Mouse (Mus musculus): ENCODE results near the gene Ifrd2.

Gene Ifrd2

DNA sequence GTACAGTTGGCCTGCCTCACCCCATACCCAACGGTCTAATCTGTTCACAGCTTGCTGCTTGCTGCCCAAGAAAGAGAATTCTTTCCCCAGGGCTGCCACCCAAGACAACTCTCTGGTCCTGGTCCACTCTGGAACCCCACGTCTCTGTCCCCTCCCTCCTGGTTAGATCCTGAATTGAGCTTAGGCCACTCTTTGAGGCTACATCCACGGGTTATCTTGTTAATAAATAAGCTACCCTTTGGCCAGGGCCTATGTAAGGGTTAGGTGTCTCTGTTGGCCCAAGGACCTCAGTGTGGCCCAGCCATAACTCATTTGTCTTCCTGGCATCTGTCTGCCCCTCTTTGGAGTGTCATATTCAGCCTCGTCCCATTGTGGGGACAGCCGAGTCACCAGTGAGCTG lies 10.9 kb downstream of the Ifrd2 start:
- DNase-seq (ENCODE audit: low read depth, low spot score), result no peak

DNA sequence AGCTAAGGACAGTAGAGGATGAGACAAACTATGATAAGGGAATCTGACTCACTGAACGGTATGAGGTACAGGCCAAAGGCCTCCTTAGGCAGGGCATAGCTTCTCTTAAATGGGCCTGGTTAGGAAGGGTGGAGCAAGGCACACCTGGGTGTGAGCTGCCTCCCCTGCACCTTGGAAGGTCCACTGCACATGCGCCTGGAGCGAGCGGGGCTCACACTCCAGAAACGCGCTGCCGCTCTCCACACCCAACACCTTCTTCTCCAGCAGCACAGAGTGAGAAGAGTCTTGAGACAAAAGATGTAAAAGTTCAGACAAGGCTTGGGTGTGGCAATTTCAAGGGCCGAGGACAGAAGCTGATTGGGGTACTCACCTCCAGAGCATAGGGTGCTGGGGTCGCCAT lies 12.0 kb downstream of the Ifrd2 start:
- DNase-seq (ENCODE audit: low read depth, low spot score), result peak; percentile 43

DNA sequence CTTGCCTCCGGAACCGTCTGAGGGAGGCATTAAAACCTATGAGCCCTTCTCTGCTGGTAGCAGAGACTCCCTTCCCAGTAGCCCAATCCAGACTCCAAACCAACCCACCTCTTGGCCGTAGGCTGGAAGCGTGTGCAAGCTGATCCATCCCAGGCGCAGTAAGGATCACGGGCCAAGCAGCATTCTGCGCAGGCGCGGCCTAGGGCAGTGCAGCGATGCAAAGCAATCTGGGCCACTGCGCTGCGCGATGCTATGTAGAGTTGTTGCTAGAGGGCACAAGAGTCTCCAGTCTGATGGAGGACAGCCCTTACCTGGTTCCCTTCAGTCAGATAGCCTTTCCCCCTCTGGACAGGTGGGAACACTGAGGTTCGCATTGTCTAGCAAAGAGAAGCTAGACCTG lies 12.4 kb downstream of the Ifrd2 start:
- peak; percentile 90 for DNase-seq (ENCODE audit: low read depth, low spot score)

DNA sequence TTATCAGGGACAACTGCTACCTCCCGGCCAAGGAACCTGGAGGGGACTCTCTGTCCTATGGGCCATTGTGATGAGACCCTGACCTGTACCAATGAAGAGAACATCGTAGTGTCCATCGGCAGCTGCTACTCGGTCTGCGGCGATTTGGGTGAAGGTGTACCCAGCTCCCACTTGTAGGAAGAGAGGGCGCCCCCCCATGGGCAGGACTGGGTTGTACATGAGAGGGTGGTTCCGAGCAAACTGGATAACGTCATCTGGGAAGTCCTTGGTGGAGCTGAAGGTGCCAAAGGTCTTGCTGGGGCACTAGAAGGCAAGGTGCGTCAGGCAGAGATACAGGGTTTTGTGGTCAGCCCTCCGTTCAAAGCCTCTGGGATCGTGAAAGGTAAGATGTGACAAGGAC lies 13.3 kb downstream of the Ifrd2 start:
- DNase-seq (ENCODE audit: low read depth, low spot score), result peak; percentile 75

DNA sequence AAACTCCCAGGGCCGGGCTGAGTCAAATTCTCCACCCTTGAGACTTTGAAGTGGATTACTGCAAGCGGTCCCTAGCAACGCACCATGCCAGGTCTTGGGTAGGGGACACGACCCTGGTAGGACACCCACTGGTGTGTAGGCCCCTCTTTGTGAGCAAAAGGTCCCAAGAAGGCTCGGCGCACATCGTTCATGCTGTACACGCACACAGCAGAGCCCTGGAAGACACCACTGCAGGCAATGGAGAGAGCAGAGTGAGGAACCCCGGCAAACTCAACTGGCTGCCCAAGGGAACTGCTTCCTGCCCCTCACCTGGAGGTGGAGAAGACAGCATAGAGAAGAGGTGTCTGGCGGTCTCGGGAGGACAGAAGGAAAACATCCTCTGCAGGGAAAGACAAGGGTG lies 13.8 kb downstream of the Ifrd2 start:
- DNase-seq (ENCODE audit: low read depth, low spot score), result no peak

DNA sequence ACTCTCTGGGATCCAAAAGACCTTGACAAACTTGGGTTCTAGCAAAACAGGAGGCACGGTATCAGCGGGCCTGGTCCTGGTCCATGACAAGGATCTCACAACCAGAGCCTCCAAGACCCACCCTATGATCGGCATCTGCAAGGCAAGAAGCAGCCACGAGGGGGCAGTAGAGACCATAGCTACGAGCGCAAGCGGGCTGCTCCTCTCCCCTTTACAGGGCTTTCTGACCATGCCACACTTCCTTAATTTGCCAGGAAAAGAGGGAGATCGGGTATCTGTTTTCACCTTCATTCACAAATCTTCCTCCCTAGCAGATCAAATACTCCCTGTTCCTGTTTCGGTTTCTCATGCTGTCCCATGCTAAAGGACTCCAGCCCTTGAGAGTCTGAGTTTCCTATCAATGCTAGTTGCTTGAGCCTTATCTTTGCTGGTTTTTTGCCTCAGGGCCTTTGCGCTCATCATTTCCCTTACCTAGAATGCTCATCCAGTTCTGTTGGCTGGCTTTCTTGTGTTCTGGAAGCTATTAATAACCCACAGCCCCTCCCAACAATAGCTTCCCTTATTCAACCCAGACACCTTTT lies 14.7 kb downstream of the Ifrd2 start:
- DNase-seq (ENCODE audit: low read depth, low spot score), result peak; percentile 91

DNA sequence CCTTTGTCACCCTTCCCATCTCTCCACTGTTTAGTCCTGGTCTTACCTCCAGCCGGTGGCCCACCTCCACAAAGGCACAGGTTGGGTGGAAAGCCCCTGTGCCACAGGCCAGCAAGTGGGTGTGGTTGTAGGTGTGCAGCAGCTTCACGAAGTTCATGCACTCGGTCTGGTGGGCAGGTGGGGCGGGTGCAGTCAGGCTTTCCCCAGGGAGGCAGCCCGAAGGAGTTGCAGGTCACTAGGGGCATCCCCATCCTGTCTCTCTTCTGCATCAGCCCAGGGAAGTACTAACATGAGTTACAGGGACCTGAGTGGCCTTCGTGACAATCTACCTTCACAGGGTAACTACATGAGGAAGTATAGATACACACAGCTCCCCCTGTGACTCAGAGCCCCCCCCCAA lies 15.8 kb downstream of the Ifrd2 start:
- no peak for DNase-seq (ENCODE audit: low read depth, low spot score)

DNA sequence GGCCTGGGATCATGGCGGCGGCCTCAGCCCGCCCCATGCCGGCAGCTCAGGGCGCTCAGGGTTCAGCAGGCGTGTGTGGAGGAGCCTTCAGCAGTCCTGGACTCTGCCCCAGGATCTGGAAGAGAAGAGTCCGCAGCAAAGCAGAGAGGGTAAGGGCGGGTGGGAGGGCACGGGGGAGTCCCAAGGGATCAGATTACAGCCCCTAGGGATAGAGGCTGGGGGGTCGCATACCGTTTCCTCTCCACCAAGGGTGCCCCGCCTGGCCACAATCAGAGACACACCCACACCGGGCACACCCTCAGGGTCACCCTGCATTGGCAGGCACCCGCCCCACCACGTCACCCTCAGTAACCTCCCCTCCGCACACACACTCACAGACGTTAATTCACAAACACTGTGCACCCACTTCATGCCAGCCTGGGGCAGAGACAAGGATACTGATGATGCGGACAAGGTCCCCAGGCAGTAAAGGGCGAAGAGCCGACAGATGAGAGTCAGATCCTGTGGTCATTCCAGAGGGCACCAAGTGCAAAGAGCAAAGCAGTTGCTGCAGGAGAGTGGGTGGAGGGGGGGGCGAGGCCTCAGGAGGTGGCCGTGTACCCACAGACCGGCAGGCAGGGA lies 17.7 kb downstream of the Ifrd2 start:
- no peak for DNase-seq (ENCODE audit: low read depth, low spot score)

DNA sequence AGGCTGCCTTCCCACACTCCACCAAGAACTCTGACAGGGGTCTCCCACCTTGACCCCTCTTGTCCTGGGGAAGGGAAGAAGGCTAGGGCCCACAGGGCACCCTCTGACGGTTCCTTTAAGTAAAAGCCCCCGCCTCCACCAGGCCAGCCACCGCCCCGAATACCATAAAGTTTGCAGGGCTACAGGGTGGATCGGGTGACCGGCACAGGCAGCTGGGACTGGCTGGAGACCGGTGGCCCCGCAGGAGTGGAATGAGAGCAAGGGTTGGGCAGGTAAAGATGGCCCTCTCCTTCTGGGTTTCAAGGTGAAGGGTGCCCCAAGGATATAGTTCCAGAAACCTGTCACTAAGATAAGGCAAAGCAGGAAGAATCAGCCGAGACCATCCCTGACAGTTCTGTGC lies 19.1 kb downstream of the Ifrd2 start:
- no peak for DNase-seq (ENCODE audit: low read depth, low spot score)

DNA sequence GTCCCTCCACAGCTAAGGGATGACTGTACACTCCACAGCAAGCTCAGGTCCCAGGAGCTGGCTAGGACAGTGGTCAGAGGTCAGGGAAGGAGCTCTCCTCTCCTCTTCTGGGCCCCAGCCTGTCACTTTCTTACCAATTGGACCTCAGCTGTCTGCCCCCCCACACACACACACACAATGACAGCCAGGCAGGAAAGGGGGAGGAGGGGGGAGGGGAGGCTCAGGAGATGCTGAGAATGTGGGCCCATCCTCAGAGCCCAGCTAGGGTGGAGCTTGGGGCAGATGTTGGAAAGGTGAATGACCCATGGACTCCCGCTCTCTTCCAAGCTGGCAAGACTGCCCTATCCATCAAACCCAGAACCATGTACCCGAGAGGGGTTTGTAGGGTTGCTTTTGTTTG lies 19.6 kb downstream of the Ifrd2 start:
- DNase-seq (ENCODE audit: low read depth, low spot score), result no peak

DNA sequence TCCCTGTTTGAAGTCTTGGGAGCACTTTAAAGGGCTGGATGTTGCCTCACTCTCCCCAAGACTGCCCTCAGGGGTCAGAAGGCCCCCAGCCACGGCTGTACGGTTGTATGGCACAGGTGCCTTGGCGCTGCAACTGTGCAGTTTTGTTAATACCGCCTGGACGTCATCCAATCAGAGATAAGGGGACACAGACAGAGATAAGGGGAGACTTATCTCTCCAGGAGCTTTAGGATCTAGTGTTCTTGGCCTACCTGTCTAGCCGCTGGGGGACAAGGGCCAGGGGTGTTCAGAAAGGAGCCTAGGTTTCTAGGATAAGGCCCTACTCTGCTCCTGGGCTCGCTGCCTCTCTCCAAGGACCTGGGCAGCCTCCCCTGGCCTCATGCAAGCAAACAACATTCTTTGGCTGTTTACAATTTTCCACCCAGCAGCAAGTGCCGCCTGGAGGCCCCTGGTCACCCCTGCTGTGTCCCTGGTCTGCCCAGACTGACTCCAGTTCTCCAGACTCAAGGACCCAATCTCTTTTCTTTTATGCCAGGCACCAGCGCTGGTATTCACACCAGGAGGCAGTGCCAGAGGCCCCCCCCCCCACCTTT lies 20.3 kb downstream of the Ifrd2 start:
- no peak for DNase-seq (ENCODE audit: low read depth, low spot score)

DNA sequence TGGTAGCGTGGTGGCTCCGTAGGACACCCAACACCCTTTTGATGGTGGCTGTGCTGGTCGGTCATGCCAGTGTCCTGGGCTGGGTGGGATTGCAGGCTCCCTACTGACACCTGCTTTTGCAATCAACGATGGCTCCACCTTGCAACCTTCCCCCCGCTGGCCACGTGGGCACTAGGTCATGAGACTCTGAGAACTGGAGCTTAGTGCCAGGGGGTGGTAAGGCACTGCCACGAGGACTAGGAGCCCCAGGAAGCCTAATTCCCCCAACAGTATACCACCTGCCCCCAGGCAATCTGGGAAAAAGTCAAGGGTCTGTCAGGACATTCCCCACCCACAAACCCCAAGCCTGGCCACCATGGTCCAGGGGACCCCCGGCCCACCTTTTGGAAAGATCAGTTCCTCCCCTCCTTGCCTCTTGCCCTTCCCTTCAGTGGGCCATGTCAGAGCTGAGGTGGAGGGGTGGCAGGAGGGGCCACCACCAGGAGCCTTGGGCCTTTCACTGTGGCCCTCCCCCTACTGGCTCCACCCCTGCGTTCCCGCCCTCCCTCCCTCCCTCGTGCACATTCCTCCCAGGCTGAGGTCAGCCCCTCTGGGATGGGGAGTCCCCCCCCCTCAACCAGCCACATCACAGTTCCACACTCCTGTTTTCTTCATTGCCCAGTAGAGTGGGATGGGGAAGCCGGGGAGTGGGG lies 21.4 kb downstream of the Ifrd2 start, which contains the start of gene Sema3b:
Gene Sema3b, minus strand, starts transcription at position 489 of the 692 bp plus-strand sequence.
- DNase-seq (ENCODE audit: low read depth, low spot score), result no peak

DNA sequence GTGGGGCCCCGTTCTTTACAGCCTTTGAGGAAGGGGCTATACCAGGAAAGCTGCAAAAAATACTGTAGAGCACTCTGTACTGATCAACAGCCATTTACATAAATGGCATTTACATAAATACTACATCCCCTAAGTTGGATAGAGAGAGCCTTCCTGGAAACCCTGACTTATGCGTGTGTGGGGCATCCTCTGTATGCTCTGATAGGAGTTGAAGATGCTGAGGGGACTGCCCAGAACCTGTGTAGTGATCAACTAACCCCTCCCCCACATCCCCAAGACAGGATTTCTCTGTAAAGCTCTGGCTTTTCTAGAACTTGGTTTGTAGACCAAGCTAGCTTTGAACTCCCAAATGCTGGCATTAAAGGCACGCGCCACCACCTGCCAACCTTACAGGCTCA lies 22.0 kb downstream of the Ifrd2 start:
- DNase-seq (ENCODE audit: low read depth, low spot score), result no peak

DNA sequence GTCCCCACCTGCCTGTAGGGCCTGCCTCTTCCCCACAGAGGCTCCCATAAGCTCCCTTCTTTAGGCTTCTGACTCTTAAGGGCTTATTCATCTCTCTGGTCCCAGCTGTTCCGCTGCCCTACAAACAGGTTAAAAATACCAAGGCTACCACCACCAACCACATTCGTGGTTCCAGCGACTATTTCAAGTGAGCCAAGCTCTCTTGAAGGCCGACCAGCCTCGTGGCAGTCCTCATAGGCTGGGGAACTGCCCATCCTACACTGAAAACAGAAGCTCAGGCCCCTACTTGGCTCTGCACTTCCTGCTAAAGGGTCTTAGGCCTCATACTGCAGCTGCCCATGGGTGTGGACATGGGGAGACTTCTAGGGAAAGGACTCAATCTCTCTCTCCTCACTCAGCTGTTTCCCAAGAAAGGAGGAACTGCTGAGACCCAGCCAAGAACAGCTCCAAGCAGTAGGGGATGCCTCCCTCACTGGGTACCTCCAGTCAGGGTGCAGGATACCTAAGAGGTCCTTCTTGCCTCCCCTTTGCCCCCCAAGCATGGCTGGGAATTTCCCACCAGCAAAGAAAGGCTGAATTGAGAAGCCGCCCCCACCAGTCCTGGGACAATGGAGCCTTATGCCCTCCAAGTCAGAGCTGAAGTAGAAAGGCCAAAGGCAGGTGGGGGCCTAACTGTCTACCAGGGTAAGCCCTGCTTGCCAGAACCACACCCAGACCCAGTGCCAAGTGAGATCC lies 24.2 kb downstream of the Ifrd2 start:
- no peak for DNase-seq (ENCODE audit: low read depth, low spot score)

DNA sequence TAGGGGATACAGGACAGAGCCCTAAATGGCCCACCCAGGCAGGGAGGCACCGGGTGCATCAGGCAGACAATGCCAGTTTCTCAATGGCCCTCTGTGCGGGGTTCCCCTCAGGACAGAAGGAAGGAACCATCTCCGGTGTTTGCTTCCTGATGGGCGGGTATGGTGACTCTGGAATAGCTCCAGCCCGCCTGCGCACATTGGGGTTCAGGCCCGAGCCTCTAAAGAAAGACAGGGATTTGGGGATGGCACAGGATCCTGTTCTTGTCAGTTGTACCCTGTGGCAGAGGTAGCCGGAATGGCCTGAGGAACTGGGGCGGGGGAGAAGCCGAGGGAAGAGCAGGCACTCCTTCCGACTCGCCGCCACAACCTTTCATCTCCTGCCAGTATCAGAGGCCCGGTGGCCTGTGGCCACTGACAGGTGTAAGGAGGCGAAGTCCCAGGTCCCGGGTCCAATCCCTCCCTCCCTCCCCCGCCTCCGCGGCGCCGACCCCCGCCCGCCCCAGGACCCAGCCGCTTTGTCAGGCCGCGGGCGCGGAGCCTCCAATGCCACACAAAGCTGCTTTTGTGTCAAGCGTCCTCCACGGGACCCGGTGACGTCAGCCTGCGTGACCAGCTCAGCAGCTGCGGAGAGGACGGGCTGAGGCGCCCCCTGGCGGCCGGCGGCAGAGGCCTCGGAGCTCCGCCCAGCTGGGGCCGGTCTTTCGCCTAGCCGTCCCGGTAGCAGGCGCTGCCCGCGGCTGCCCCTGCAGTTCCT lies 24.9 kb downstream of the Ifrd2 start:
- DNase-seq (ENCODE audit: low read depth, low spot score), result peak; percentile 98

DNA sequence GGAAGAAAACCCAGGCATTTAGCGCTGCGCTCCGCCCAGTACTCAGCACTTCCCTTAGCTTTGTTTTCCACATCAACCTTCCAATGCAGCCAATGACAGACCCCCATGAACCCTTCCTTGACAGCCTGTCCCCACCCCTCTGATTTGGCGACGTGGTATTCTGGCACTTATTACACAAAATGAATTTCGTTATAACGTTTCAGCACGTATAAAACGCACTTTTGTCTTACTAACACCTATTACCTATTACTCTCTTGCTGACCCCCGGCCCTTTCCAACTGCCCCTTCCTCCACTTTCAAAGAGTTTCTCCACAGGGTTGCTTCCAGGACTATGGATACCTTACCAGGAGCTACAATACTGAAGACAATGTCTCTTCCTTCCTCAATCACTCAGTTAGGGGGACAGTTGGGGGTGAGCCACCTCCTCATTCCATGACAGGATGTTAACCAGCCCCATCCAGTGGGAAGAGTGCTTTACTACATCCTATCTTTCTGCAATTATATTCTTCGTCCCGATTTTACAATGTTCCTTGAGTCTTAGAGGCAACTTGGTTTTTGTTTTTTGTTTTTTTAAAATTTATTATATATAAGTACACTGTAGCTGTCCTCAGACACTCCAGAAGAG lies 25.6 kb downstream of the Ifrd2 start:
- DNase-seq (ENCODE audit: low read depth, low spot score), result no peak

DNA sequence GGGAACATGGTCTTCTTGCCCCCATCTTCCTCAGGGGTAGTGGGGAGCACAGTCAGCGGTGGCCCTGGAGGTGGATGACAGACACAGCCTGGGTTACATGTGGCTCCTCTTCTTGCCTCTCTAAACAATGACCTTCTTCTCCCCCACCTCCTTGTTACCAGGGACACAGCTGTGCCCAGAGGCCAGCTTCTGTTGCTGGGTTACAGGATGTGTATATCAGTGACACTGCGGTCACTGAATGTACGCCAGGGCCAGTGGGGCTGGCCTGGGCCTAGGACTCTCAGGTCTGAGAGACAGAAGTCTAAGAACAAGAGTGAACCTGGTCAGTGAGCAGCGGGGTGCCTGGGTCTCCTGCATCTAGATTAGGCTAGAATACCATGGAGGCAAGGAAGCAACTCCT lies 27.6 kb downstream of the Ifrd2 start:
- no peak for DNase-seq (ENCODE audit: low read depth, low spot score)

DNA sequence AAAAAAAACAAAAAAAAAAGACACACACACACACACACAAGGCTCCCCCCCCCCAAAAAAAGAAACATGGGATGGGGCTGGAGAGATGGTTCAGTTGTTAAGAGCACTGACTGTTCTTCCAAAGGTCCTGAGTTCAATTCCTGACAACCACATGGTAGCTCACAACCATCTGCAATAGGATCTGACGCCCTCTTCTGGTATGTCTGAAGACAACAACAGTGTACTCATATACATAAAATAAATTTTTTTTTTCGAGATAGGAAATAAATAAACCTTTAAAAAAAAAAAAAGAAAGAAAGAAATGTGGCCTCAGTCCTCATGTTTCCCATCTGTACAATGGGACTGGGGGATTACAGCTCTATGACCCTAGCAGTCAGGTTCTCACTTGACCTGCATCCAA lies 30.0 kb downstream of the Ifrd2 start:
- no peak for DNase-seq (ENCODE audit: low read depth, low spot score)

DNA sequence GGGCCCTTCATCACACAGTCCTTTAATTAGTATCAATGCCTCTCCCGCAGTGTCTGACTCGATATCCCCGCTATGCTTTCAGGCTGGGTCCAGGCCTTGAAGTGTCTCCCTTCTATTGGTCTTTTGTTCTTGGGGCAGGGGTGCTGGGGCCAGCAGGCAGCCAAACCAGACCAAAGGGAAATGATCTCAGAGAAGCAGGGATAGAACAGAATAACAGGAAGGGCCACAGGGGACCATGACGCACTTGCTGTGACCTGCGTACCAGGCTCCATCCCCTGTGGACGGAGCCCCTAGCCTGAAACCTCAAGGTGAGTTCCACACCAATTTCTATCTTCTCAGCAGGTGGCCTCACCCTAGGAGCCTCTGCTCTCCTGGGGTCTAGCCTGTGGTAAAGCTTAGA lies 30.7 kb downstream of the Ifrd2 start:
- DNase-seq (ENCODE audit: low read depth, low spot score), result no peak

DNA sequence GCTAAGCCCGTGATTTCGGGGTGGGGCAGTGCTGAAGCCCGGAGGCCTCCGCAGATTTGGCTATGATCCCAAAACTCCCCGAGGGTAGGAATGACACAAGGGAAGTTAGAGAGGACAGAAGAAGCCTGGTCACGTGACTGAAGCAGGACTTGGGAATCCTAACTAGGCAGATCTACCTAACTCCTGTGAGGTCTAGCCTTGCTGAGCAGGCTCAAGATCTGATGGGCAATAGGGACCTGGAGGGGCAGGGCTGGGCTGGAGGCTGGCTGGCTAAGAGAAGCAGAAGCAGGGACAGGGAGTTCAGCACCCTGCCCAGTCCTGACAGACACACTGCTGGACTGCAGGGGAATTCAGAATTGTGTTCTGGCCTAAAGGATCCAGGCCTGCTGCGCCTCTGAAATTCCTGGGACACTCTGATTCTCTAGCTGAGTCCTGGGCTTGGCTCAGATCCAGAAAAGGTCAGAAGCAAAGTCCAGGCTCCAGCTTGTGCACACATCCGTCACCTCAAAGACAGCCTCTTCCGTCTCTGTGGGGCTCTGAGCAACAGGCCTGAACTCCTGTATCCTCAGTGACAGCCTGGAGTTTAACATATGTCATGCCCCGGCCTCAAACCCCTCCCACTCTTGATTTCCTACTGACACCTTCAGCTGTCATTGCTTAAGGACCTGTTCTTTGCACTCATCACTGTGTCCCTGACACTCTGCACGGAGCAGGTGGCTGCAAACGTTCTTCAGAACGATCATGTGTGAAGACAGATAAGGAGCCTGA lies 31.5 kb downstream of the Ifrd2 start:
- peak; percentile 54 for DNase-seq (ENCODE audit: low read depth, low spot score)

Data from ZHBTc4 (cell line).